Mouse (Mus musculus) C2C12 (cell line): ENCODE measurements around the gene Fbxl13. TPM values are rescaled to one million over a fixed set of nuclear protein-coding genes. Genes with fewer than 3 reads are reported as not detected.

ENCODE experiments used
- H3K27me3 ChIP-seq: one replicate; pipeline ENCODE4 v1.6.1; 2011; ENCODE audit not compliant: control insufficient read depth, insufficient read depth, insufficient read length
- H3K36me3 ChIP-seq: one replicate; pipeline ENCODE4 v1.6.1; 2011; ENCODE audit not compliant: control insufficient read depth, insufficient read depth
- H3K4me3 ChIP-seq: one replicate; pipeline ENCODE4 v1.5.1; 2011; ENCODE audit warnings: mild to moderate bottlenecking, control low read depth; ENCODE audit not compliant: poor library complexity, insufficient read depth, severe bottlenecking
- H3K79me2 ChIP-seq: one replicate; pipeline ENCODE4 v1.6.1; 2011; ENCODE audit not compliant: control insufficient read depth, insufficient read depth
- H3K79me3 ChIP-seq: one replicate; pipeline ENCODE4 v1.6.1; 2011; ENCODE audit warnings: low read depth, control low read depth
- H3ac ChIP-seq: one replicate; pipeline ENCODE3; 2011; ENCODE audit warnings: low read depth; ENCODE audit not compliant: control insufficient read depth, insufficient read length
- CEBPB ChIP-seq: IDR thresholded peaks from one replicate; pipeline ENCODE4 v1.6.1; 2011; ENCODE audit warnings: low read depth, mild to moderate bottlenecking, control low read depth, moderate library complexity
- CTCF ChIP-seq: IDR thresholded peaks from one replicate; pipeline ENCODE4 v1.5.1; 2011; ENCODE audit not compliant: control insufficient read depth, insufficient read depth, insufficient read length
- FOSL1 ChIP-seq: IDR thresholded peaks from one replicate; pipeline ENCODE4 v1.8.0; 2011; ENCODE audit warnings: mild to moderate bottlenecking, low read length; ENCODE audit not compliant: poor library complexity, insufficient read depth, severe bottlenecking
- MAX ChIP-seq: IDR thresholded peaks from one replicate; pipeline ENCODE4 v1.6.1; 2011; ENCODE audit warnings: mild to moderate bottlenecking, control low read depth
- MYOD1 ChIP-seq: IDR thresholded peaks from one replicate; pipeline ENCODE4 v1.6.1; 2011; ENCODE audit warnings: low read depth; ENCODE audit not compliant: control insufficient read depth, insufficient read length
- MYOG ChIP-seq: IDR thresholded peaks from one replicate; pipeline ENCODE4 v1.6.1; 2011; ENCODE audit not compliant: control insufficient read depth, insufficient read length; ENCODE audit errors: extremely low read depth
- USF1 ChIP-seq: IDR thresholded peaks from one replicate; pipeline ENCODE4 v1.6.1; 2011; ENCODE audit warnings: low read depth, mild to moderate bottlenecking, control low read depth, moderate library complexity
- polyA plus RNA-seq: library from polyadenylated mRNA; unstranded; fragments of >200 nt; fragmentation: generic; extraction: Trizol; gene quantifications from one replicate; pipeline ENCODE4 v1.2.1, GENCODE M21; 2012; ENCODE audit warnings: missing spikeins

The Fbxl13 gene
- polyA plus RNA-seq, 1 experiment = 0.07 TPM

GRCm38 (mm10) chr5:21436471-21436975 is 208.9 kb downstream of the Fbxl13 start:
- no peaks in the 10 kb centered on the region for H3K79me3 ChIP-seq
- TF ChIP-seq MYOG = no peak
- TF ChIP-seq MYOD1 = no peak
- TF ChIP-seq MAX = no peak
- no peak for TF ChIP-seq CEBPB
- no peak for TF ChIP-seq USF1
- no peak for TF ChIP-seq FOSL1
- TF ChIP-seq CTCF = no peak
- no peaks in the 10 kb centered on the region for H3K27me3 ChIP-seq
- H3K79me2 ChIP-seq = no peaks in the 10 kb centered on the region
- no peak overlapping the region for H3K4me3 ChIP-seq
- H3K36me3 ChIP-seq = peaks cover 8% of the 10 kb centered on the region
- H3ac ChIP-seq = no peak overlapping the region

- TF ChIP-seq MAX (no peak), CEBPB (no peak), USF1 (no peak), CTCF (no peak), MYOG (no peak), MYOD1 (no peak), FOSL1 (no peak)
- no peak overlapping the region for H3ac ChIP-seq
- H3K79me2 ChIP-seq = no peaks in the 10 kb centered on the region
- no peak overlapping the region for H3K4me3 ChIP-seq
- H3K79me3 ChIP-seq = no peaks in the 10 kb centered on the region
- H3K36me3 ChIP-seq = peaks cover 10% of the 10 kb centered on the region
- H3K27me3 ChIP-seq = no peaks in the 10 kb centered on the region
These were observed 211.1 kb downstream of the Fbxl13 start for GRCm38 (mm10) chr5:21434148-21434929.

Other genes with a start within 250 kb of the Fbxl13 start
- gene Ccdc146, start 221.0 kb downstream of the Fbxl13 start, polyA plus RNA-seq = not detected
- 2.8 TPM for gene Fam185a, start 220.7 kb downstream of the Fbxl13 start, polyA plus RNA-seq
- gene Lrrc17, start 102.1 kb downstream of the Fbxl13 start, polyA plus RNA-seq = 22.7 TPM
- gene Armc10, start 179 bp upstream of the Fbxl13 start, polyA plus RNA-seq = 13.3 TPM
- gene Napepld, start 55.8 kb upstream of the Fbxl13 start, polyA plus RNA-seq = 0.50 TPM
- gene Pmpcb, start 91.5 kb upstream of the Fbxl13 start, polyA plus RNA-seq = 92.8 TPM
- 22.3 TPM for gene Dnajc2, start 139.6 kb upstream of the Fbxl13 start, polyA plus RNA-seq
- gene Psmc2, start 139.6 kb upstream of the Fbxl13 start, polyA plus RNA-seq = 141 TPM
- gene Slc26a5, start 220.0 kb upstream of the Fbxl13 start, polyA plus RNA-seq = not detected